Mouse (Mus musculus): ENCODE data around the gene Atg5.

The Atg5 gene

GRCm38 (mm10) chr10:44348474-44349415, 80.6 kb downstream of the Atg5 start:
- no peak for DNase-seq (ENCODE audit: extremely low spot score, low spot score)

GRCm38 (mm10) chr10:44353467-44353866, 85.3 kb downstream of the Atg5 start:
- DNase-seq (ENCODE audit: extremely low spot score, low spot score), result no peak

GRCm38 (mm10) chr10:44354393-44354792, 86.2 kb downstream of the Atg5 start:
- DNase-seq (ENCODE audit: extremely low spot score, low spot score), result no peak

- DNase-seq (ENCODE audit: extremely low spot score, low spot score), result no peak
These were observed 87.1 kb downstream of the Atg5 start for GRCm38 (mm10) chr10:44355216-44355615.

GRCm38 (mm10) chr10:44356625-44357024, 88.5 kb downstream of the Atg5 start:
- DNase-seq (ENCODE audit: extremely low spot score, low spot score), result no peak

- DNase-seq (ENCODE audit: extremely low spot score, low spot score), result peak; percentile 44
These were observed 89.2 kb downstream of the Atg5 start for GRCm38 (mm10) chr10:44357316-44357715.

- no peak for DNase-seq (ENCODE audit: extremely low spot score, low spot score)
These were observed 90.7 kb downstream of the Atg5 start for GRCm38 (mm10) chr10:44358816-44359215.

- DNase-seq (ENCODE audit: extremely low spot score, low spot score), result no peak
These were observed 92.5 kb downstream of the Atg5 start for GRCm38 (mm10) chr10:44360632-44361031.

- DNase-seq (ENCODE audit: extremely low spot score, low spot score), result no peak
These were observed 94.3 kb downstream of the Atg5 start for GRCm38 (mm10) chr10:44362435-44362834.

GRCm38 (mm10) chr10:44362846-44363245, 94.7 kb downstream of the Atg5 start:
- no peak for DNase-seq (ENCODE audit: extremely low spot score, low spot score)

- no peak for DNase-seq (ENCODE audit: extremely low spot score, low spot score)
These were observed 98.0 kb downstream of the Atg5 start for GRCm38 (mm10) chr10:44366186-44366585.

GRCm38 (mm10) chr10:44367043-44367442, 98.9 kb downstream of the Atg5 start:
- no peak for DNase-seq (ENCODE audit: extremely low spot score, low spot score)

- no peak for DNase-seq (ENCODE audit: extremely low spot score, low spot score)
These were observed 100.4 kb downstream of the Atg5 start for GRCm38 (mm10) chr10:44368596-44368995.

- no peak for DNase-seq (ENCODE audit: extremely low spot score, low spot score)
These were observed 102.5 kb downstream of the Atg5 start for GRCm38 (mm10) chr10:44370666-44371065.

- no peak for DNase-seq (ENCODE audit: extremely low spot score, low spot score)
These were observed 104.1 kb downstream of the Atg5 start for GRCm38 (mm10) chr10:44372210-44372609.

- DNase-seq (ENCODE audit: extremely low spot score, low spot score), result no peak
These were observed 106.5 kb downstream of the Atg5 start for GRCm38 (mm10) chr10:44374678-44375077.

GRCm38 (mm10) chr10:44375501-44375900, 107.3 kb downstream of the Atg5 start:
- DNase-seq (ENCODE audit: extremely low spot score, low spot score), result no peak

GRCm38 (mm10) chr10:44377821-44378220, 109.7 kb downstream of the Atg5 start:
- no peak for DNase-seq (ENCODE audit: extremely low spot score, low spot score)

- DNase-seq (ENCODE audit: extremely low spot score, low spot score), result no peak
These were observed 110.2 kb downstream of the Atg5 start for GRCm38 (mm10) chr10:44378403-44378802.

- DNase-seq (ENCODE audit: extremely low spot score, low spot score), result no peak
These were observed 112.5 kb downstream of the Atg5 start for GRCm38 (mm10) chr10:44380476-44381208.

- no peak for DNase-seq (ENCODE audit: extremely low spot score, low spot score)
These were observed 113.2 kb downstream of the Atg5 start for GRCm38 (mm10) chr10:44381397-44381796.

- no peak for DNase-seq (ENCODE audit: extremely low spot score, low spot score)
These were observed 113.8 kb downstream of the Atg5 start for GRCm38 (mm10) chr10:44381948-44382347.
